Mouse (Mus musculus) midbrain, embryonic 14.5 days (tissue): Measurements from ENCODE around the gene Slc25a43. TPM values are rescaled to one million over a fixed set of nuclear protein-coding genes. Genes with fewer than 3 reads are reported as not detected.

Experiments used
- ATAC-seq: fragments of 200-750 bp; cut with Nextera tagmentation; 2 replicates; pipeline ENCODE4 v1.8.0; 2017; ENCODE audit warnings: moderate number of reproducible peaks, moderate library complexity; ENCODE audit not compliant: low FRiP score, low TSS enrichment
- DNase-seq: peaks from one replicate; pipeline ENCODE4 v3.0.0-alpha.2; 2015
- H3K27ac ChIP-seq: fragments of 300-500 bp; sonication (generic); replicated peaks from 2 replicates; pipeline ENCODE4 v1.5.1; 2014; ENCODE audit warnings: mild to moderate bottlenecking, low read depth, low read length, moderate library complexity
- H3K27me3 ChIP-seq: fragments of 300-500 bp; sonication (generic); 2 replicates; pipeline ENCODE4 v1.6.1; 2014; ENCODE audit warnings: low read length, control low read depth, mixed read lengths; ENCODE audit not compliant: control insufficient read depth, insufficient read depth
- H3K36me3 ChIP-seq: fragments of 300-500 bp; sonication (generic); 2 replicates; pipeline ENCODE4 v1.6.1; 2014; ENCODE audit warnings: low read length, control low read depth; ENCODE audit not compliant: control insufficient read depth, insufficient read depth
- H3K4me1 ChIP-seq: fragments of 300-500 bp; sonication (generic); 2 replicates; pipeline ENCODE4 v1.6.1; 2014; ENCODE audit warnings: mild to moderate bottlenecking, antibody characterized with exemption, low read length, control low read depth; ENCODE audit not compliant: control insufficient read depth, insufficient read depth
- H3K4me2 ChIP-seq: fragments of 300-500 bp; sonication (generic); 2 replicates; pipeline ENCODE4 v1.6.1; 2014; ENCODE audit warnings: mild to moderate bottlenecking, low read length, moderate library complexity
- H3K4me3 ChIP-seq: fragments of 300-500 bp; sonication (generic); replicated peaks from 2 replicates; pipeline ENCODE4 v1.5.1; 2014; ENCODE audit warnings: low read depth, low read length
- H3K9ac ChIP-seq: fragments of 300-500 bp; sonication (generic); replicated peaks from 2 replicates; pipeline ENCODE4 v1.6.1; 2014; ENCODE audit warnings: mild to moderate bottlenecking, low read length, moderate library complexity
- H3K9me3 ChIP-seq: fragments of 300-500 bp; sonication (generic); 2 replicates; pipeline ENCODE4 v1.6.1; 2016; ENCODE audit warnings: low read length, control low read depth, mixed read lengths; ENCODE audit not compliant: control insufficient read depth
- WGBS: fragments of 180-500 bp; shearing (Covaris S2); extraction: QIAGEN DNeasy Blood & Tissue Kit; methylation state at CpG from one replicate; pipeline ENCODE4 v1.1.7; 2014; 5-methylcytosine and 5-hydroxymethylcytosine counted together
- polyA plus RNA-seq: library from polyadenylated mRNA; unstranded; fragments of >200 nt; fragmentation: Nextera tagmentation; extraction: Ambion mirVana; gene quantifications from 2 replicates; pipeline ENCODE4 v1.2.1, GENCODE M21; 2014

The Slc25a43 gene
- polyA plus RNA-seq, 1 experiment from 2014 or later, result 0.71 TPM

- Histone ChIP-seq H3K4me1 (peaks cover 7% of the 10 kb centered on the region; the same call in 1 of the 2 replicates), H3K4me3 (no peak overlapping the region), H3K9me3 (no peaks in the 10 kb centered on the region), H3K27ac (no peak overlapping the region), H3K36me3 (no peaks in the 10 kb centered on the region), H3K9ac (no peak overlapping the region), H3K4me2 (no peak overlapping the region), H3K27me3 (no peaks in the 10 kb centered on the region)
- 53% methylated on average over 5 of the region's 5 CpGs for WGBS
- DNase-seq (peak; percentile 73), ATAC-seq (no peak)
Observed at GRCm38 (mm10) chrX:36811377-36811776, 67.9 kb downstream of the Slc25a43 start.

- Histone ChIP-seq H3K9ac (no peak overlapping the region), H3K36me3 (no peaks in the 10 kb centered on the region), H3K4me3 (no peak overlapping the region), H3K4me1 (peaks cover 3% of the 10 kb centered on the region; the same call in 1 of the 2 replicates), H3K27ac (no peak overlapping the region), H3K27me3 (no peaks in the 10 kb centered on the region), H3K4me2 (no peak overlapping the region), H3K9me3 (no peaks in the 10 kb centered on the region)
- ATAC-seq, result no peak
- no peak for DNase-seq
- WGBS, result 78% methylated on average over 8 of the region's 8 CpGs
Observed at GRCm38 (mm10) chrX:36814161-36814836, 70.8 kb downstream of the Slc25a43 start.

GRCm38 (mm10) chrX:36815022-36815421 lies 71.6 kb downstream of the Slc25a43 start:
- no peak overlapping the region for H3K9ac ChIP-seq
- H3K36me3 ChIP-seq, result no peaks in the 10 kb centered on the region
- H3K27me3 ChIP-seq, result no peaks in the 10 kb centered on the region
- H3K4me3 ChIP-seq, result no peak overlapping the region
- no peaks in the 10 kb centered on the region for H3K9me3 ChIP-seq
- no peak overlapping the region for H3K27ac ChIP-seq
- WGBS, result 76% methylated on average over 4 of the region's 4 CpGs
- no peak for ATAC-seq
- H3K4me2 ChIP-seq, result no peak overlapping the region
- no peak for DNase-seq
- H3K4me1 ChIP-seq, result peaks cover 3% of the 10 kb centered on the region; the same call in 1 of the 2 replicates

GRCm38 (mm10) chrX:36815439-36815838 lies 72.0 kb downstream of the Slc25a43 start:
- Histone ChIP-seq H3K4me1 (peaks cover 3% of the 10 kb centered on the region; the same call in 1 of the 2 replicates), H3K36me3 (no peaks in the 10 kb centered on the region), H3K4me3 (no peak overlapping the region), H3K9me3 (no peaks in the 10 kb centered on the region), H3K4me2 (no peak overlapping the region), H3K27me3 (no peaks in the 10 kb centered on the region), H3K27ac (no peak overlapping the region), H3K9ac (no peak overlapping the region)
- no peak for ATAC-seq
- WGBS, result 80% methylated on average over 4 of the region's 4 CpGs
- DNase-seq, result no peak

GRCm38 (mm10) chrX:36816368-36816899 lies 73.0 kb downstream of the Slc25a43 start:
- Histone ChIP-seq H3K27ac (peak overlapping the region; percentile 84), H3K27me3 (no peaks in the 10 kb centered on the region), H3K9ac (peak overlapping the region; percentile 12; the same call in 1 of the 2 replicates), H3K4me1 (peaks cover 3% of the 10 kb centered on the region; the same call in 1 of the 2 replicates), H3K36me3 (no peaks in the 10 kb centered on the region), H3K9me3 (no peaks in the 10 kb centered on the region), H3K4me2 (peak overlapping the region; percentile 42), H3K4me3 (0 out of 2 replicates have a peak overlapping the region, but pooled peaks have one; percentile 10)
- DNase-seq, result peak; percentile 23
- peak; percentile 10; the same call in 1 of the 2 replicates for ATAC-seq
- WGBS, result 29% methylated on average over 8 of the region's 8 CpGs

GRCm38 (mm10) chrX:36816953-36817441 lies 73.5 kb downstream of the Slc25a43 start:
- 0 out of 2 replicates have a peak overlapping the region, but pooled peaks have one; percentile 10 for H3K4me3 ChIP-seq
- no peaks in the 10 kb centered on the region for H3K27me3 ChIP-seq
- H3K4me1 ChIP-seq, result peaks cover 3% of the 10 kb centered on the region; the same call in 1 of the 2 replicates
- DNase-seq (peak; percentile 79), ATAC-seq (peak; percentile 82)
- 17% methylated on average over 10 of the region's 10 CpGs for WGBS
- H3K36me3 ChIP-seq, result no peaks in the 10 kb centered on the region
- H3K4me2 ChIP-seq, result peak overlapping the region; percentile 42
- peak overlapping the region; percentile 26; the same call in 1 of the 2 replicates for H3K9ac ChIP-seq
- H3K27ac ChIP-seq, result peak overlapping the region; percentile 84
- no peaks in the 10 kb centered on the region for H3K9me3 ChIP-seq

GRCm38 (mm10) chrX:36819575-36819974 lies 76.1 kb downstream of the Slc25a43 start:
- DNase-seq (no peak), ATAC-seq (no peak)
- Histone ChIP-seq H3K27ac (no peak overlapping the region), H3K4me3 (no peak overlapping the region), H3K36me3 (no peaks in the 10 kb centered on the region), H3K4me1 (peaks cover 3% of the 10 kb centered on the region; the same call in 1 of the 2 replicates), H3K9me3 (no peaks in the 10 kb centered on the region), H3K9ac (no peak overlapping the region), H3K27me3 (no peaks in the 10 kb centered on the region), H3K4me2 (no peak overlapping the region)
- WGBS, result 68% methylated on average over 4 of the region's 4 CpGs

- no peak overlapping the region for H3K27ac ChIP-seq
- ATAC-seq, result peak; percentile 35; the same call in 1 of the 2 replicates
- H3K9ac ChIP-seq, result no peak overlapping the region
- DNase-seq, result peak; percentile 74
- 14% methylated on average over 4 of the region's 4 CpGs for WGBS
- H3K36me3 ChIP-seq, result no peaks in the 10 kb centered on the region
- H3K27me3 ChIP-seq, result no peaks in the 10 kb centered on the region
- no peaks in the 10 kb centered on the region for H3K9me3 ChIP-seq
- no peak overlapping the region for H3K4me3 ChIP-seq
- H3K4me2 ChIP-seq, result no peak overlapping the region
- H3K4me1 ChIP-seq, result peaks cover 3% of the 10 kb centered on the region; the same call in 1 of the 2 replicates
Observed at GRCm38 (mm10) chrX:36820201-36820600, 76.7 kb downstream of the Slc25a43 start.
